In genomic region chr14:102924674-102925073, GRCm38 (mm10) we compare ENCODE assay signal across 15 mouse cellular contexts. TPM values are rescaled to one million over a fixed set of nuclear protein-coding genes. Genes with fewer than 3 reads are reported as not detected.
A peak's percentile ranks its signal among the peaks of the same experiment; 100 is the strongest.
DNase-seq lines count a peak whose midpoint lies in the region; ATAC-seq and TF ChIP-seq lines count a peak whose summit lies in the region.
"Had no signal": no experiment of that assay in that cellular context is flagged by ENCODE, and none has a peak within 500 bp of the region (broad histone marks: within the 10 kb centered on the region; RNA-seq: fewer than 3 reads in every experiment).

No protein-coding gene starts in this region.

- TF ChIP-seq CTCF in liver, adult 2 months (IDR thresholded peaks at IDR 0.05; ENCODE audit: low read depth, low read length): no peak
- no peak for TF ChIP-seq CTCF in CH12.LX (conservative IDR thresholded peaks at IDR 0.05 in 1 of 2, IDR thresholded peaks at IDR 0.05 in 1 of 2; ENCODE audit: low read depth in 2 of 2, low read length in 2 of 2)

- no peaks in the 10 kb centered on the region for H3K27me3 ChIP-seq in liver, adult 2 months (ENCODE audit: control insufficient read depth, insufficient read depth, low read length)
- H3K27me3 ChIP-seq in CH12.LX (replicated peaks): no peaks in the 10 kb centered on the region
- H3K27me3 ChIP-seq: lung, embryonic 15.5 days; midbrain, embryonic 12.5 days had no signal

- in situ Hi-C loops in CH12.LX (cut with MboI; ENCODE audit: low pct_ligation_motif_present, low pct_unique_long_range_greater_than_20kb, low sequenced_read_pairs): no loop called here

- H3K27ac ChIP-seq in liver, adult 2 months (replicated peaks; ENCODE audit: insufficient read depth, low read depth, low read length): no peak overlapping the region
- no peak overlapping the region for H3K27ac ChIP-seq in CH12.LX (ENCODE audit: insufficient read depth, low read depth)
- H3K27ac ChIP-seq: lung, embryonic 15.5 days; midbrain, embryonic 12.5 days had no signal

- DNase-seq in liver, adult 2 months (ENCODE audit: extremely low read depth, low read depth, low spot score): peak; percentile 16
- DNase-seq in liver: no peak
- peak; percentile 42 for DNase-seq in CH12.LX (ENCODE audit: extremely low read depth)
- peak; percentile 27 to 45 for DNase-seq in spleen, postnatal 14 days (ENCODE audit: low spot score in 2 of 2)
- no peak for DNase-seq in cerebellum, postnatal 25 days
- DNase-seq: cerebellum, adult 11-12 months; kidney, adult 2 months; kidney, postnatal 36 days; right cerebral cortex, adult 18-20 months had no signal

- dilution Hi-C loops in CH12.LX (cut with MboI; ENCODE audit: extremely low pct_ligation_motif_present, extremely low pct_unique_long_range_greater_than_20kb, low sequenced_read_pairs): no loop called here

- WGBS in liver, adult 2 months: 88% methylated on average over 4 of the region's 4 CpGs

- no peaks in the 10 kb centered on the region for H3K4me1 ChIP-seq in liver, adult 2 months (ENCODE audit: control insufficient read depth, insufficient read depth, low read length)
- peaks cover 23 to 74% of the 10 kb centered on the region in 2 experiments for H3K4me1 ChIP-seq in CH12.LX (ENCODE audit: control insufficient read depth in 1 of 2, insufficient read depth in 2 of 2)
- H3K4me1 ChIP-seq: lung, embryonic 15.5 days; midbrain, embryonic 12.5 days had no signal

- no peak overlapping the region for H3K9ac ChIP-seq in liver, adult 2 months (ENCODE audit: low read depth, low read length)
- no peak overlapping the region for H3K9ac ChIP-seq in CH12.LX (ENCODE audit: insufficient read depth, low read depth)
- H3K9ac ChIP-seq: lung, embryonic 15.5 days; midbrain, embryonic 12.5 days had no signal

- H3K79me2 ChIP-seq in liver, adult 2 months (ENCODE audit: control insufficient read depth, insufficient read depth, low read length): no peaks in the 10 kb centered on the region
- no peaks in the 10 kb centered on the region for H3K79me2 ChIP-seq in CH12.LX (replicated peaks; ENCODE audit: control insufficient read depth, extremely low read depth, insufficient read depth, poor library complexity, severe bottlenecking)

- no peak for TF ChIP-seq POLR2A in liver, adult 2 months (IDR thresholded peaks at IDR 0.05; ENCODE audit: extremely low read depth, insufficient read depth, low read length)
- peak; percentile 43; the same call in 1 of the 2 replicates for TF ChIP-seq POLR2A in CH12.LX (IDR thresholded peaks at IDR 0.05; ENCODE audit: low read depth, low read length)

- ATAC-seq in megakaryocyte, adult 5-6 weeks (ENCODE audit: poor library complexity, severe bottlenecking): peak; percentile 72
- ATAC-seq in activated CD4-positive, CD25-positive, alpha-beta regulatory T cell, adult 4 months: no peak
- ATAC-seq: forebrain, embryonic 16.5 days had no signal

- no peak overlapping the region for H3K4me2 ChIP-seq in CH12.LX (ENCODE audit: insufficient read depth, low read depth, poor library complexity, severe bottlenecking)
- H3K4me2 ChIP-seq: lung, embryonic 15.5 days; midbrain, embryonic 12.5 days had no signal

- no peaks in the 10 kb centered on the region for H3K9me3 ChIP-seq in CH12.LX (replicated peaks; ENCODE audit: low read length)
- H3K9me3 ChIP-seq: lung, embryonic 15.5 days; midbrain, embryonic 12.5 days had no signal

- no peak overlapping the region for H3K4me3 ChIP-seq in liver, adult 2 months (ENCODE audit: insufficient read depth, low read depth, low read length)
- H3K4me3 ChIP-seq in CH12.LX (replicated peaks in 1 of 3; ENCODE audit: low read depth in 2 of 3, low read length in 2 of 3, poor library complexity in 1 of 3): no peak overlapping the region
- H3K4me3 ChIP-seq: erythroblast, embryonic 14.5 days; lung, embryonic 15.5 days; midbrain, embryonic 12.5 days had no signal

- TF ChIP-seq RAD21 in CH12.LX (IDR thresholded peaks at IDR 0.05; ENCODE audit: low read depth, low read length): no peak

- no peak for TF ChIP-seq EP300 in CH12.LX (IDR thresholded peaks at IDR 0.05; ENCODE audit: low read length)

- H3K36me3 ChIP-seq in liver, adult 2 months (ENCODE audit: control insufficient read depth, insufficient read depth, low read length): no peaks in the 10 kb centered on the region
- no peaks in the 10 kb centered on the region for H3K36me3 ChIP-seq in CH12.LX (replicated peaks in 1 of 2; ENCODE audit: control insufficient read depth in 1 of 2, insufficient read depth in 1 of 2, low read length in 1 of 2)
- H3K36me3 ChIP-seq: lung, embryonic 15.5 days; midbrain, embryonic 12.5 days had no signal

TF ChIP-seq in CH12.LX, 34 proteins besides CTCF, POLR2A, EP300 and RAD21:
- TF ChIP-seq MYC (IDR thresholded peaks at IDR 0.05; ENCODE audit: low read depth, low read length) (no peak), NELFE (IDR thresholded peaks at IDR 0.05; ENCODE audit: low read depth, low read length) (peak; percentile 24; the same call in 1 of the 2 replicates), GABPA (IDR thresholded peaks at IDR 0.05; ENCODE audit: insufficient replicate concordance, low read depth, low read length) (no peak), ZNF384 (IDR thresholded peaks at IDR 0.05; ENCODE audit: low read depth, low read length) (no peak), SIN3A (IDR thresholded peaks at IDR 0.05; ENCODE audit: low read length) (no peak), ZMIZ1 (IDR thresholded peaks at IDR 0.05; ENCODE audit: low read depth, low read length) (peak; percentile 63; the same call in 1 of the 2 replicates), MAX (IDR thresholded peaks at IDR 0.05; ENCODE audit: low read length) (no peak), E2F4 (IDR thresholded peaks at IDR 0.05; ENCODE audit: insufficient replicate concordance, low read depth, low read length) (no peak), TBP (conservative IDR thresholded peaks at IDR 0.05; ENCODE audit: low read depth, low read length) (peak; percentile 85), CHD2 (IDR thresholded peaks at IDR 0.05; ENCODE audit: low read length) (0 out of 2 replicates have a peak, but pooled peaks have one; percentile 21)
TF ChIP-seq in CH12.LX: peak in this region for 4.

RNA-seq across cellular contexts. Expression of gene Kctd12, which starts 57.8 kb away (rescaled TPM):
- 7.2 and 10.4 TPM in 2 replicates for total RNA-seq in liver, adult 2 months (2014; rRNA removed)
- polyA plus RNA-seq in liver, adult 2 months (2012; rRNA removed): 3.1 and 3.8 TPM in 2 replicates
- 29.8 and 35.4 TPM in 2 replicates for total RNA-seq in CH12.LX (2012; rRNA removed)
- total RNA-seq in CH12.LX (2014; rRNA removed): 21.8 and 23.5 TPM in 2 replicates
- 17.5 and 21.4 TPM in 2 replicates for polyA plus RNA-seq in CH12.LX (2012; ENCODE audit: insufficient read length, low read depth)
- total RNA-seq in megakaryocyte, adult 5-6 weeks (2015): 460 and 558 TPM in 2 replicates
- total RNA-seq in megakaryocyte, adult 5-6 weeks (2017): 335 and 358 TPM in 2 replicates
- polyA plus RNA-seq in activated CD4-positive, CD25-positive, alpha-beta regulatory T cell, adult 4 months (2017; shearing (Covaris generic)): 1 to 10 TPM; 1.3 to 1.6 TPM

Comparison
In these comparisons a context has a peak if more than half of its experiments do, and no peak if none do; other contexts are left out.
1. DNase-seq: peak in liver, adult 2 months (single experiment), CH12.LX (single experiment) and spleen, postnatal 14 days (2 of 2); none in liver (single experiment) and cerebellum, postnatal 25 days (0 of 2).
2. RNA of gene Kctd12, which starts 57.8 kb away (total RNA-seq): 335 to 558 TPM in megakaryocyte, adult 5-6 weeks; 21.8 to 35.4 TPM in CH12.LX and 7.2 to 10.4 TPM in liver, adult 2 months; every median in the first group is over 4 times any median in the second.